Mouse (Mus musculus) hindbrain, embryonic 11.5 days (tissue): Measurements from ENCODE around the gene Prkch. TPM values are rescaled to one million over a fixed set of nuclear protein-coding genes. Genes with fewer than 3 reads are reported as not detected.
A peak's percentile ranks its signal among the peaks of the same experiment; 100 is the strongest.

Experiments used
- ATAC-seq: fragments of 200-750 bp; cut with Nextera tagmentation; 2 replicates; pipeline ENCODE4 v1.8.0; 2017; ENCODE audit warnings: mild to moderate bottlenecking, moderate TSS enrichment, moderate library complexity; ENCODE audit not compliant: low FRiP score
- DNase-seq: peaks from one replicate; pipeline ENCODE4 v3.0.0-alpha.2; 2015; ENCODE audit warnings: low spot score
- H3K27ac ChIP-seq: fragments of 300-500 bp; sonication (generic); 2 replicates; pipeline ENCODE4 v1.5.1; 2014; ENCODE audit warnings: mild to moderate bottlenecking, low read depth, low read length
- H3K27me3 ChIP-seq: fragments of 300-500 bp; sonication (generic); 2 replicates; pipeline ENCODE4 v1.6.1; 2014; ENCODE audit warnings: mild to moderate bottlenecking, low read length, moderate library complexity, mixed read lengths; ENCODE audit not compliant: control insufficient read depth, insufficient read depth
- H3K36me3 ChIP-seq: fragments of 300-500 bp; sonication (generic); 2 replicates; pipeline ENCODE4 v1.6.1; 2014; ENCODE audit warnings: mild to moderate bottlenecking, low read length, moderate library complexity, mixed read lengths; ENCODE audit not compliant: control insufficient read depth, insufficient read depth
- H3K4me1 ChIP-seq: fragments of 300-500 bp; sonication (generic); replicated peaks from 2 replicates; pipeline ENCODE4 v1.6.1; 2014; ENCODE audit warnings: low read length, mixed read lengths; ENCODE audit not compliant: control insufficient read depth, insufficient read depth
- H3K4me2 ChIP-seq: fragments of 300-500 bp; sonication (generic); replicated peaks from 2 replicates; pipeline ENCODE4 v1.6.1; 2014; ENCODE audit warnings: mild to moderate bottlenecking, low read depth, low read length
- H3K4me3 ChIP-seq: fragments of 300-500 bp; sonication (generic); 2 replicates; pipeline ENCODE4 v1.5.1; 2014; ENCODE audit warnings: low read depth, low read length
- H3K9ac ChIP-seq: fragments of 300-500 bp; sonication (generic); 2 replicates; pipeline ENCODE4 v1.6.1; 2014; ENCODE audit warnings: low read depth, low read length
- H3K9me3 ChIP-seq: fragments of 300-500 bp; sonication (generic); 2 replicates; pipeline ENCODE4 v1.6.1; 2016; ENCODE audit warnings: low read length; ENCODE audit not compliant: control insufficient read depth
- WGBS: fragments of 180-500 bp; shearing (Covaris S2); extraction: QIAGEN DNeasy Blood & Tissue Kit; methylation state at CpG from one replicate; pipeline ENCODE4 v1.1.7; 2014; 5-methylcytosine and 5-hydroxymethylcytosine counted together
- polyA plus RNA-seq: library from polyadenylated mRNA; unstranded; fragments of >200 nt; fragmentation: Nextera tagmentation; extraction: Ambion mirVana; gene quantifications from 2 replicates; pipeline ENCODE4 v1.2.1, GENCODE M21; 2014

Gene Prkch
- polyA plus RNA-seq, 1 experiment from 2014 or later: 10.5 TPM

DNA sequence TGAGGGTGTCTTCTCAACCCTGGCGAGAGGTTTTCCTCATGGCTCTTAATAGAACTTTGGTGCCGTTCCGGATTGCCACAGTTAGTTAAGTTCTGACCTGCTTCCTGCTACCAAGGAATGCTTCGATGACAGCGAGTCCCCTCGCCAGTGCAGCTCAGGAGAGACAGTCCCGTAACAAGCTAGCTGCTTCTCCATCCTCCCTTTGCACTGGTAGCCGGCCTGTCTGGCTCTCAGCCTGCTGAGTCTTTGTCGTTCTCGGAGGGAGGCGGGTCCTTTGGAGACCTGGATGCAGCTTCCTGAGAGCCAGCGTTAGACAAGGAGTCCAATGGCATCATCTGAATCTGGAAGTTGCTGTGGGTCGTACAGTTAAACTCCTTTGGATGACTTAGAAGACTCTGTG lies 101.3 kb downstream of the Prkch start:
- 63% methylated on average over 13 of the region's 13 CpGs for WGBS
- no peaks in the 10 kb centered on the region for H3K4me1 ChIP-seq
- ATAC-seq: no peak

DNA sequence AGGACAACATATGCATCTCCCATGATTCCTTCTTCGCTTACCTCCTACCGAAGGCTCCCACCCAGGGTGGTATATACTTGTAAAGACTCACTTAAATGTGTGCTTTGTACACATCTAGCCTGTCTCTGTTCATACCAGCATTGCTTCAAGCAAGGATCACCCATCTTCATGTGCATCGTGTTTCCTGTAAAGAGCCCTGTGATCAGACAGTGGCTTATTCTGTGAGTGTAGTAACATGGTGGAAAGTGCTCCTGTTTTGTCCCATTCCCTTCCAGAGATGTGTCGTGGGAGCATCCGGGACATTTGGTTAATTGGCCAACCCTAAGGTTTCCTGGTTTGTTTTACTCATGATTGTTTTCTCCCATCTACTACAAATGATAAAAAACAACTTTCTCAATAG lies 101.9 kb downstream of the Prkch start:
- Histone ChIP-seq H3K9me3 (no peaks in the 10 kb centered on the region), H3K4me3 (no peak overlapping the region), H3K4me2 (no peak overlapping the region), H3K27me3 (no peaks in the 10 kb centered on the region), H3K4me1 (no peaks in the 10 kb centered on the region), H3K36me3 (no peaks in the 10 kb centered on the region), H3K9ac (no peak overlapping the region), H3K27ac (no peak overlapping the region)
- WGBS: 92% methylated on average over 5 of the region's 5 CpGs
- DNase-seq (no peak), ATAC-seq (no peak)

More for the DNA sequence above, 101.3 kb downstream of the Prkch start:
- Histone ChIP-seq H3K9ac (no peak overlapping the region), H3K4me3 (no peak overlapping the region), H3K4me2 (no peak overlapping the region), H3K9me3 (no peaks in the 10 kb centered on the region), H3K27me3 (no peaks in the 10 kb centered on the region), H3K36me3 (no peaks in the 10 kb centered on the region), H3K27ac (no peak overlapping the region)
- DNase-seq: no peak

- ATAC-seq (no peak), DNase-seq (no peak)
- Histone ChIP-seq H3K36me3 (no peaks in the 10 kb centered on the region), H3K4me2 (no peak overlapping the region), H3K4me1 (no peaks in the 10 kb centered on the region), H3K27ac (no peak overlapping the region), H3K27me3 (no peaks in the 10 kb centered on the region), H3K9ac (no peak overlapping the region), H3K4me3 (no peak overlapping the region), H3K9me3 (no peaks in the 10 kb centered on the region)
- WGBS: 77% methylated on average over 20 of the region's 20 CpGs
Measured at GRCm38 (mm10) chr12:73687077-73688035, 102.8 kb downstream of the Prkch start.

GRCm38 (mm10) chr12:73692321-73692720 lies 107.7 kb downstream of the Prkch start:
- no peak overlapping the region for H3K9ac ChIP-seq
- H3K27ac ChIP-seq: no peak overlapping the region
- ATAC-seq (no peak), DNase-seq (no peak)
- H3K9me3 ChIP-seq: no peaks in the 10 kb centered on the region
- H3K4me2 ChIP-seq: no peak overlapping the region
- 25% methylated on average over 4 of the region's 4 CpGs for WGBS
- H3K27me3 ChIP-seq: no peaks in the 10 kb centered on the region
- no peaks in the 10 kb centered on the region for H3K36me3 ChIP-seq
- no peak overlapping the region for H3K4me3 ChIP-seq
- no peaks in the 10 kb centered on the region for H3K4me1 ChIP-seq

DNA sequence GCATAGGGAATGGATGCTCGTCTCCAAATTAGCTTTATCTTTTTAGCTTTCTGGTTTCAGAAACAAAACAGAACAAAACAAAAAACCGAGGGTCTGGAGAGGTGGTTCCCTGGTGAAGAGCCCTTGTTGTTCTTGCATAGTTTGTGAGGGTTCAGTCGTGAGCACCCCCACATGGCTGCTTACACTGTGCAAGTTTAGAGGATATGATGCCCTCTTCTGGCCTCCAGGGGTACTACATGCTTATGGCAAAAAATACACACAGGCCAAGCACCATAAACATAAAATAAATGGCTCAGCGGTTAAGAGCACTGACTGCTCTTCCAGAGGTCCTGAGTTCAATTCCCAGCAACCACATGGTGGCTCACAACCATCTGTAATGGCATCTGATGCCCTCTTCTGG lies 108.8 kb downstream of the Prkch start:
- Histone ChIP-seq H3K27ac (no peak overlapping the region), H3K4me2 (no peak overlapping the region), H3K9me3 (no peaks in the 10 kb centered on the region), H3K9ac (no peak overlapping the region), H3K27me3 (no peaks in the 10 kb centered on the region), H3K4me3 (no peak overlapping the region), H3K4me1 (no peaks in the 10 kb centered on the region), H3K36me3 (no peaks in the 10 kb centered on the region)
- peak; percentile 57; the same call in 1 of the 2 replicates for ATAC-seq
- WGBS: 22% methylated on average over 4 of the region's 4 CpGs
- peak; percentile 80 for DNase-seq

DNA sequence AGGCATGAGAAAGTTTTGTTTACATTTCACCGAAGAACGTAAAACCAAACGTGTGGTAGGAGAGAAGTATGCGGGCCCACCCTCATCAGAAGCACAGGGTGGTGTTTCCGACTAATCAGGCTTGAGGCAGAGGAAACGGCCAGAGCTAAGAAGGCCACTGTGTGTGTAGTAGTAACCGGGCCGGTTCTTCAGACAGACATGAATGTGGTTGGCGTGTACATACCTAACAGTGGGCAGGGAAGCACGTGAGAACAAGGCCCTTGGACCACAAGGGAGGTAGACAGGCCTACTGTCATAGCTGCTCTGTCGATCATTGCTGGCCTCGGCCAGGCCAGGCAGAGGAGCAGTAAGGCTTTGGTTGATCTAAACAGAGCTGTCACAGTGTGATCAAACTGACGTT lies 110.1 kb downstream of the Prkch start:
- no peaks in the 10 kb centered on the region for H3K36me3 ChIP-seq
- H3K4me3 ChIP-seq: no peak overlapping the region
- ATAC-seq (no peak), DNase-seq (no peak)
- WGBS: 78% methylated on average over 13 of the region's 13 CpGs
- no peak overlapping the region for H3K27ac ChIP-seq
- no peaks in the 10 kb centered on the region for H3K4me1 ChIP-seq
- no peaks in the 10 kb centered on the region for H3K27me3 ChIP-seq
- H3K9ac ChIP-seq: no peak overlapping the region
- no peaks in the 10 kb centered on the region for H3K9me3 ChIP-seq
- no peak overlapping the region for H3K4me2 ChIP-seq

GRCm38 (mm10) chr12:73695110-73695509 lies 110.5 kb downstream of the Prkch start:
- DNase-seq: no peak
- Histone ChIP-seq H3K4me2 (no peak overlapping the region), H3K27me3 (no peaks in the 10 kb centered on the region), H3K36me3 (no peaks in the 10 kb centered on the region), H3K9me3 (no peaks in the 10 kb centered on the region), H3K9ac (no peak overlapping the region), H3K27ac (no peak overlapping the region), H3K4me1 (no peaks in the 10 kb centered on the region), H3K4me3 (no peak overlapping the region)
- 70% methylated on average over 16 of the region's 16 CpGs for WGBS
- ATAC-seq: no peak

GRCm38 (mm10) chr12:73696084-73696483 lies 111.5 kb downstream of the Prkch start:
- no peak overlapping the region for H3K27ac ChIP-seq
- WGBS: 92% methylated on average over 4 of the region's 4 CpGs
- no peaks in the 10 kb centered on the region for H3K36me3 ChIP-seq
- H3K9me3 ChIP-seq: no peaks in the 10 kb centered on the region
- H3K4me2 ChIP-seq: no peak overlapping the region
- no peak overlapping the region for H3K9ac ChIP-seq
- H3K4me1 ChIP-seq: no peaks in the 10 kb centered on the region
- H3K4me3 ChIP-seq: no peak overlapping the region
- no peaks in the 10 kb centered on the region for H3K27me3 ChIP-seq
- DNase-seq: no peak
- no peak for ATAC-seq

GRCm38 (mm10) chr12:73696946-73697345 lies 112.3 kb downstream of the Prkch start:
- ATAC-seq (no peak), DNase-seq (no peak)
- Histone ChIP-seq H3K9me3 (no peaks in the 10 kb centered on the region), H3K36me3 (no peaks in the 10 kb centered on the region), H3K4me1 (no peaks in the 10 kb centered on the region), H3K27me3 (no peaks in the 10 kb centered on the region), H3K4me3 (no peak overlapping the region), H3K9ac (no peak overlapping the region), H3K4me2 (no peak overlapping the region), H3K27ac (no peak overlapping the region)
- 82% methylated on average over 4 of the region's 4 CpGs for WGBS
